Mouse (Mus musculus) heart, embryonic 13.5 days (tissue): ENCODE measurements at regions not wholly inside any gene's neighbourhood (a gene's known extent, or its start where the extent isn't known, plus 50 kb on each side); places are given as distances from the start of the nearest gene placed in this dataset.
A peak's percentile ranks its signal among the peaks of the same experiment; 100 is the strongest.

ENCODE experiments used
- ATAC-seq: fragments of 200-750 bp; cut with Nextera tagmentation; 2 replicates; pipeline ENCODE4 v1.8.0; 2017; ENCODE audit warnings: moderate TSS enrichment; ENCODE audit not compliant: insufficient number of reproducible peaks, low FRiP score, low TSS enrichment; ENCODE audit errors: extremely low read depth
- H3K27ac ChIP-seq: fragments of 300-500 bp; sonication (generic); replicated peaks from 2 replicates; pipeline ENCODE4 v1.5.1; 2015; ENCODE audit warnings: moderate library complexity, mild to moderate bottlenecking, inconsistent platforms
- H3K27me3 ChIP-seq: fragments of 300-500 bp; sonication (generic); replicated peaks from 2 replicates; pipeline ENCODE4 v1.6.1; 2015; ENCODE audit warnings: mild to moderate bottlenecking, inconsistent platforms
- H3K36me3 ChIP-seq: fragments of 300-500 bp; sonication (generic); 2 replicates; pipeline ENCODE4 v1.6.1; 2015; ENCODE audit warnings: mild to moderate bottlenecking, inconsistent platforms
- H3K4me1 ChIP-seq: fragments of 300-500 bp; sonication (generic); 2 replicates; pipeline ENCODE4 v1.6.1; 2015; ENCODE audit warnings: inconsistent platforms
- H3K4me2 ChIP-seq: fragments of 300-500 bp; sonication (generic); 2 replicates; pipeline ENCODE4 v1.6.1; 2015; ENCODE audit warnings: inconsistent platforms, mild to moderate bottlenecking, moderate library complexity
- H3K4me3 ChIP-seq: fragments of 300-500 bp; sonication (generic); 2 replicates; pipeline ENCODE4 v1.5.1; 2015; ENCODE audit warnings: moderate library complexity, mild to moderate bottlenecking, inconsistent platforms
- H3K9ac ChIP-seq: fragments of 300-500 bp; sonication (generic); 2 replicates; pipeline ENCODE4 v1.6.1; 2015; ENCODE audit warnings: inconsistent platforms, mild to moderate bottlenecking, moderate library complexity
- H3K9me3 ChIP-seq: fragments of 300-500 bp; sonication (generic); 2 replicates; pipeline ENCODE4 v1.6.1; 2016; ENCODE audit warnings: inconsistent platforms
- WGBS: fragments of 180-500 bp; shearing (Covaris S2); methylation state at CpG from one replicate; pipeline ENCODE4 v1.1.7; 2015; ENCODE audit warnings: mixed read lengths; 5-methylcytosine and 5-hydroxymethylcytosine counted together

DNA sequence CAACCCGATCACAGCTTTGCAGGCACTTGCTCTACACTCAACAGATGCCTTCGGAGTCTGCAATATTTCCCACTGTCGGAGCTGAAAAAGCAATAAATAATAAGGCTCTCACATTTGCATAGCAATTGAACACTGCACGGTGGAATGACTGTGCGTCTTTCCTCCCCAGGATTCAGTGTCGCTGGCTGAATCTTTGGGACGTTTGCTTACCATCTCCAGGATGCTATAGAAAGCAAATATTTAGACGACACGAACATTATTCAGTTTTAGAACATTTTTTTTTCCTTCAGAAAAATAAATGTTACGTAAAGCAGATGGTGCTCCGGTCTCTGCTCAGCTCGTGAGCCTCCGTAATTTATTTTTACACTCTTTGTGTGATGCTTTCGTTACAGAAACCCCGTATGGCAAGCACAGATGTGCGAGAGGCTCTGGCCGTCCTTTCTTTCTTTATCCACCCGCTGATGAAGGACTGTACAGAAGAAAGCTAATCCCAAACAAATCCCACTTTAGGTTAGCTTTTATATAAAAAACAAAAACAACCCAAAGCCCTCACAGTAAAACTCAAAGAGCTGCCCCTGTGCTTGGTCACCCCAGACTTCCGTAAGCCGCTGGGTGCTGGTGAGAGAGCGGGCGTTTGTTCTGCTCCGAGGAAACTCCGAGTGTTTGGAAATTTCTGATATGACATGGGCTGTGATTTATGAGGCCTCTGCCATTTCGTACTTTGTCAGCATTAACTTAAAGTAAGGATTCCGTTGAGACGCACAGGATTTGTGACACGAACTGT is 464.3 kb downstream of the Ajap1 start:
- H3K9ac ChIP-seq = no peak overlapping the region
- H3K27me3 ChIP-seq = no peaks in the 10 kb centered on the region
- WGBS = 75% methylated on average over 28 of the region's 28 CpGs
- H3K27ac ChIP-seq = no peak overlapping the region
- no peaks in the 10 kb centered on the region for H3K4me1 ChIP-seq
- ATAC-seq = no peak
- H3K4me3 ChIP-seq = no peak overlapping the region
- peaks cover 10% of the 10 kb centered on the region; the same call in 1 of the 2 replicates for H3K9me3 ChIP-seq
- H3K36me3 ChIP-seq = no peaks in the 10 kb centered on the region
- peak overlapping the region; percentile 16 for H3K4me2 ChIP-seq

DNA sequence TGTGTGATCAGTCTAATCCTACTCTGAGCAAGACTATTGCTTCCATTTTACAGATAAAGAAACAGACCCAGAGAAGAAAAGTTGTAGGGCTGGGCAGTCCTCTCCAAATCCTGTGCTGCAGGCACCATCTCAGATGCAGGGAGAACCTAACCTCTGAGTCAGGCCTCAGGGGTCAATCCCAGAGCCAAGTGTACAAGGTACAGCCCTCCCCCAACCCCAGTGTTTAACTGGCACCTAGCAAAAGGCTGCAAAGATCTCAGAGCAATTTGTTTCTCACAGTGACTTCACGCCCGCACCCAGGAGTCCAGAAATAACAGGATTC is 464.8 kb downstream of the Ajap1 start:
- H3K9ac ChIP-seq = no peak overlapping the region
- ATAC-seq = no peak
- H3K27me3 ChIP-seq = no peaks in the 10 kb centered on the region
- no peaks in the 10 kb centered on the region for H3K36me3 ChIP-seq
- no peak overlapping the region for H3K4me2 ChIP-seq
- 88% methylated on average over 2 of the region's 2 CpGs for WGBS
- H3K4me1 ChIP-seq = no peaks in the 10 kb centered on the region
- H3K27ac ChIP-seq = no peak overlapping the region
- H3K4me3 ChIP-seq = no peak overlapping the region
- H3K9me3 ChIP-seq = peaks cover 10% of the 10 kb centered on the region; the same call in 1 of the 2 replicates

DNA sequence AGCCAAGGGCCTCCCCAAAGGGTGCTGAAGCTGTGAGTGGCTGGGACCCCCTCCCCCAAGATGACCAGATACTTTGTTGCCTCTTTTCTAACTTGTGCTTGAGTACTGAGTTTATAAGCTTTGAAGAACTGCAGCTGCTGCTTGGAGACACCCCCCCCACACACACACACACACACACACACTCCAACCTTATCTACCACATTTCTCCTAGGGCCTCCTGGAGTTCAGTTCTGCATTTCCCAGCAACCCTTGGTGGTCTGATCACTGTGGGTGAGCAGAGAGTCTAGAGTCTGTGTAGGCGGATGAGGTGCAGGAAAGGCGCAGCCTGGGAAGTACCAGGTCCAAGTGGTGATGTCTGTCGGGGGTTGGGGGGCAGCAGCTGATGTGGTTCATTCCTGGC is 479.3 kb downstream of the Ajap1 start:
- Histone ChIP-seq H3K4me1 (no peaks in the 10 kb centered on the region), H3K4me3 (no peak overlapping the region), H3K4me2 (no peak overlapping the region), H3K9ac (no peak overlapping the region), H3K9me3 (peaks cover 11% of the 10 kb centered on the region), H3K36me3 (no peaks in the 10 kb centered on the region), H3K27me3 (no peaks in the 10 kb centered on the region; the same call in 1 of the 2 replicates), H3K27ac (no peak overlapping the region)
- 50% methylated on average over 3 of the region's 3 CpGs for whole genome bisulfite sequencing
- ATAC-seq = no peak

GRCm38 (mm10) chr4:153002516-153002915 is 480.1 kb downstream of the Ajap1 start:
- Histone ChIP-seq H3K9ac (no peak overlapping the region), H3K4me2 (no peak overlapping the region), H3K9me3 (peaks cover 11% of the 10 kb centered on the region), H3K27ac (no peak overlapping the region), H3K4me1 (no peaks in the 10 kb centered on the region), H3K4me3 (no peak overlapping the region), H3K36me3 (no peaks in the 10 kb centered on the region), H3K27me3 (no peaks in the 10 kb centered on the region; the same call in 1 of the 2 replicates)
- WGBS = 60% methylated on average over 4 of the region's 4 CpGs
- ATAC-seq = no peak

DNA sequence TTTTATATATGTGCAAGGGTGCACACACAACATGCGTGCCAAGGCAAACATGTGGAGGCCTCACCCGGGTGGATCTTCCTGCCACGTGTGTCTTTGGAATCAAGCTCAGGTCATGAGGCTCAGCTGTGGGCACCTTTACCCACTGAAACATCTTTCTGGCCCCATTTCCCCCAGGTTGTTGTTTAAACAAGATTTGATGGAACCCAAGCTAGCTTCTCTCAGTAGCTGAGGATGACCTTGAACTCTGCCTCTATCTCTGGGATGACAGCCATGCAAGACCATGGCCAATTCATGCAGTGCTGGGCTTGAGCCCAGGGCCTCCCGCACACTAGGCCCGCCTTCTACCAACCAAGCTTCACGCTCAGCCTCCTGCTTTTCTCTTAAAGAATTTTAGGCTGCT is 480.9 kb downstream of the Ajap1 start:
- no peak overlapping the region for H3K9ac ChIP-seq
- peaks cover 11% of the 10 kb centered on the region for H3K9me3 ChIP-seq
- no peaks in the 10 kb centered on the region for H3K4me1 ChIP-seq
- no peak overlapping the region for H3K4me3 ChIP-seq
- no peak for ATAC-seq
- no peaks in the 10 kb centered on the region; the same call in 1 of the 2 replicates for H3K27me3 ChIP-seq
- H3K27ac ChIP-seq = no peak overlapping the region
- H3K4me2 ChIP-seq = no peak overlapping the region
- no peaks in the 10 kb centered on the region for H3K36me3 ChIP-seq
- WGBS = 80% methylated on average over 6 of the region's 6 CpGs

DNA sequence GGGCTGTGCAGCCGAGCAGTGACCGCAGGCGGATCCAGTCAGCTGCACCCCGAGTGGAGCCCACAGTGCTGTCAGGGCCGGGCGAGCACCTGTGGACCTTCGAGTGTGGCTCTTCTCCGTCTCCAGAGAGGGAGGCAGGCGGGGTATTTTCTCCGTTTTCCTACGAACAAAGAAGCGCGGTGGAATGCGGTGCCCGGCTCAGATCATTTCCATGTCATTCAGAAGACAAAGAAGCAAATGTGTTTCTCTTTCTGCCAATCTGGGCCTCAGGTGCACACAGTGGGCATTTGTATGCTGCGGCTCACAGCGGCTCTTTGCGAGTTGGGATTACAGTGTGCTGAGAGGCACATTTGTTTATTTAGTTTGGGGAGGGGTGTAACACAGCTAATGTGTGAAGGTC is 483.1 kb downstream of the Ajap1 start:
- peaks cover 4% of the 10 kb centered on the region; the same call in 1 of the 2 replicates for H3K27me3 ChIP-seq
- H3K4me1 ChIP-seq = no peaks in the 10 kb centered on the region
- no peak for ATAC-seq
- no peak overlapping the region for H3K4me3 ChIP-seq
- no peaks in the 10 kb centered on the region for H3K36me3 ChIP-seq
- no peak overlapping the region for H3K4me2 ChIP-seq
- no peak overlapping the region for H3K9ac ChIP-seq
- no peaks in the 10 kb centered on the region for H3K9me3 ChIP-seq
- H3K27ac ChIP-seq = no peak overlapping the region
- WGBS = 60% methylated on average over 18 of the region's 18 CpGs

GRCm38 (mm10) chr4:152997251-152997650 is 485.4 kb downstream of the Ajap1 start:
- no peaks in the 10 kb centered on the region for H3K36me3 ChIP-seq
- peaks cover 14% of the 10 kb centered on the region; the same call in 1 of the 2 replicates for H3K27me3 ChIP-seq
- H3K4me1 ChIP-seq = no peaks in the 10 kb centered on the region
- no peak overlapping the region for H3K4me2 ChIP-seq
- no peak overlapping the region for H3K4me3 ChIP-seq
- ATAC-seq = no peak
- H3K27ac ChIP-seq = no peak overlapping the region
- H3K9ac ChIP-seq = no peak overlapping the region
- WGBS = 60% methylated on average over 5 of the region's 5 CpGs
- no peaks in the 10 kb centered on the region for H3K9me3 ChIP-seq

GRCm38 (mm10) chr4:152996641-152997040 is 486.0 kb downstream of the Ajap1 start:
- 61% methylated on average over 2 of the region's 2 CpGs for WGBS
- no peak overlapping the region for H3K4me3 ChIP-seq
- H3K9me3 ChIP-seq = no peaks in the 10 kb centered on the region
- H3K9ac ChIP-seq = no peak overlapping the region
- no peak for ATAC-seq
- H3K27ac ChIP-seq = no peak overlapping the region
- H3K4me1 ChIP-seq = no peaks in the 10 kb centered on the region
- peaks cover 14% of the 10 kb centered on the region; the same call in 1 of the 2 replicates for H3K27me3 ChIP-seq
- H3K36me3 ChIP-seq = no peaks in the 10 kb centered on the region
- H3K4me2 ChIP-seq = no peak overlapping the region

GRCm38 (mm10) chr4:152995052-152995595 is 487.5 kb downstream of the Ajap1 start:
- H3K4me2 ChIP-seq = no peak overlapping the region
- H3K9me3 ChIP-seq = no peaks in the 10 kb centered on the region
- no peak overlapping the region for H3K4me3 ChIP-seq
- no peaks in the 10 kb centered on the region for H3K36me3 ChIP-seq
- H3K4me1 ChIP-seq = no peaks in the 10 kb centered on the region
- H3K27ac ChIP-seq = no peak overlapping the region
- no peak overlapping the region for H3K9ac ChIP-seq
- WGBS = 60% methylated on average over 5 of the region's 5 CpGs
- no peak for ATAC-seq
- peaks cover 14% of the 10 kb centered on the region; the same call in 1 of the 2 replicates for H3K27me3 ChIP-seq

DNA sequence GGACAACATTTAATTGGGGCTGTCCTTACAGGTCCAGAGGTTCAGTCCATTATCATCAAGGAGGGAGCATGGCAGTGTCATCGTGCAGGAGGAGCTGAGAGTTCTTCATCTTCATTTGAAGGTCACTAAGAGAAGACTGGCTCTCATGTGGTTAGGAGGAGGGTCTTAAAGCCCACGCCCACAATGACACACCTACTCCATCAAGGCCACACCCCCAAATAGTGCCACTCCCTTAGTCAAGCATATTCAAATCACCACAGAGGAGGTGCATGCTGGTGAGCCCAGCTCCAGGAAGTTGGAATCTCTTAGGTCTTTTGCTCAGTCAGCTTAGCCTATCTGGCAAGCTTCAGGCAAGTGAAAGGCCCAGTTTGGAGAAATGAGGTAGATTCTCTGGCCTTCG is 488.4 kb downstream of the Ajap1 start:
- peaks cover 14% of the 10 kb centered on the region; the same call in 1 of the 2 replicates for H3K27me3 ChIP-seq
- no peak overlapping the region for H3K4me2 ChIP-seq
- WGBS = 72% methylated on average over 3 of the region's 3 CpGs
- H3K4me1 ChIP-seq = no peaks in the 10 kb centered on the region
- no peak overlapping the region for H3K9ac ChIP-seq
- H3K9me3 ChIP-seq = no peaks in the 10 kb centered on the region
- ATAC-seq = no peak
- H3K36me3 ChIP-seq = no peaks in the 10 kb centered on the region
- H3K27ac ChIP-seq = no peak overlapping the region
- no peak overlapping the region for H3K4me3 ChIP-seq

GRCm38 (mm10) chr4:152990266-152990665 is 492.3 kb downstream of the Ajap1 start:
- H3K4me1 ChIP-seq = no peaks in the 10 kb centered on the region
- no peaks in the 10 kb centered on the region for H3K9me3 ChIP-seq
- no peak overlapping the region for H3K27ac ChIP-seq
- ATAC-seq = no peak
- H3K9ac ChIP-seq = no peak overlapping the region
- H3K4me2 ChIP-seq = no peak overlapping the region
- no peak overlapping the region for H3K4me3 ChIP-seq
- no peaks in the 10 kb centered on the region for H3K36me3 ChIP-seq
- peaks cover 10% of the 10 kb centered on the region; the same call in 1 of the 2 replicates for H3K27me3 ChIP-seq
- WGBS = 85% methylated on average over 5 of the region's 5 CpGs

DNA sequence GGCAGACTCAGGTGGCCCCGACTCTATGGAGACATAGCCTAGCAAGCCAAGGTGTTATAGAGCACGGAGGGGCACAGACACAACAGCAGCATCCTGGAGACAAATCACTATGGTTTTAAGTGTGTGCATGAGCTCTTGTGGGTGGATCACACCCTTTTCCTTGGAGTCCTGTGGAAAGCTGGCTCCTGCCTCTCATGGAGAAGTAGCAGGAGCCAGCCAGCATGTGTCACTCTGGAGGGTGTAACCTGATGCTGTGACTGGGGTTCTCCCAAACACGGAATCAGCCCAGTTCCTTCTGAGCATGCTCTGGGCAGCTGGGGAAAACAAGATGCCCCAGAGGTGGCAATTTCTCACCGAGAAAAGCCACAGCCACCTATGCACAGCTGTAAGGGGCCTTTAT is 494.9 kb downstream of the Ajap1 start:
- no peak overlapping the region for H3K4me2 ChIP-seq
- H3K27me3 ChIP-seq = no peaks in the 10 kb centered on the region; the same call in 1 of the 2 replicates
- 79% methylated on average over 4 of the region's 4 CpGs for WGBS
- H3K4me3 ChIP-seq = no peak overlapping the region
- ATAC-seq = no peak
- no peaks in the 10 kb centered on the region for H3K36me3 ChIP-seq
- H3K4me1 ChIP-seq = no peaks in the 10 kb centered on the region
- no peak overlapping the region for H3K9ac ChIP-seq
- H3K9me3 ChIP-seq = no peaks in the 10 kb centered on the region
- H3K27ac ChIP-seq = no peak overlapping the region
